Mouse (Mus musculus) hindbrain, embryonic 16.5 days (tissue): Measurements from ENCODE around the gene Tex12. TPM values are rescaled to one million over a fixed set of nuclear protein-coding genes. Genes with fewer than 3 reads are reported as not detected.

Experiments
- ATAC-seq: fragments of 200-750 bp; cut with Nextera tagmentation; 2 replicates; pipeline ENCODE4 v1.8.0; 2017; ENCODE audit warnings: moderate TSS enrichment, moderate library complexity
- H3K27ac ChIP-seq: fragments of 300-500 bp; sonication (generic); 2 replicates; pipeline ENCODE4 v1.5.1; 2014; ENCODE audit warnings: low read depth, mild to moderate bottlenecking, control low read depth, low read length, moderate library complexity
- H3K27me3 ChIP-seq: fragments of 300-500 bp; sonication (generic); replicated peaks from 2 replicates; pipeline ENCODE4 v1.6.1; 2014; ENCODE audit warnings: low read length; ENCODE audit not compliant: control insufficient read depth, insufficient read depth
- H3K36me3 ChIP-seq: fragments of 300-500 bp; sonication (generic); 2 replicates; pipeline ENCODE4 v1.6.1; 2014; ENCODE audit warnings: mild to moderate bottlenecking, low read length, moderate library complexity, mixed read lengths; ENCODE audit not compliant: control insufficient read depth, insufficient read depth
- H3K4me1 ChIP-seq: fragments of 300-500 bp; sonication (generic); 2 replicates; pipeline ENCODE4 v1.6.1; 2014; ENCODE audit warnings: low read depth, low read length; ENCODE audit not compliant: control insufficient read depth, insufficient read depth
- H3K4me2 ChIP-seq: fragments of 300-500 bp; sonication (generic); 2 replicates; pipeline ENCODE4 v1.6.1; 2014; ENCODE audit warnings: mild to moderate bottlenecking, low read length, control low read depth, moderate library complexity
- H3K4me3 ChIP-seq: fragments of 300-500 bp; sonication (generic); 2 replicates; pipeline ENCODE4 v1.5.1; 2014; ENCODE audit warnings: mild to moderate bottlenecking, low read length, control low read depth, moderate library complexity
- H3K9ac ChIP-seq: fragments of 300-500 bp; sonication (generic); 2 replicates; pipeline ENCODE4 v1.6.1; 2014; ENCODE audit warnings: low read depth, mild to moderate bottlenecking, control low read depth, low read length, moderate library complexity
- H3K9me3 ChIP-seq: fragments of 300-500 bp; sonication (generic); 2 replicates; pipeline ENCODE4 v1.6.1; 2014; ENCODE audit warnings: mild to moderate bottlenecking, low read length, moderate library complexity; ENCODE audit not compliant: control insufficient read depth
- whole genome bisulfite sequencing: fragments of 180-500 bp; shearing (Covaris S2); extraction: QIAGEN DNeasy Blood & Tissue Kit; methylation state at CpG from one replicate; pipeline ENCODE4 v1.1.7; 2014; 5-methylcytosine and 5-hydroxymethylcytosine counted together
- polyA plus RNA-seq: library from polyadenylated mRNA; unstranded; fragments of >200 nt; fragmentation: Nextera tagmentation; extraction: Ambion mirVana; gene quantifications from 2 replicates; pipeline ENCODE4 v1.2.1, GENCODE M21; 2015

Gene Tex12
- polyA plus RNA-seq, 1 experiment from 2014 or later = 0.36 TPM

DNA sequence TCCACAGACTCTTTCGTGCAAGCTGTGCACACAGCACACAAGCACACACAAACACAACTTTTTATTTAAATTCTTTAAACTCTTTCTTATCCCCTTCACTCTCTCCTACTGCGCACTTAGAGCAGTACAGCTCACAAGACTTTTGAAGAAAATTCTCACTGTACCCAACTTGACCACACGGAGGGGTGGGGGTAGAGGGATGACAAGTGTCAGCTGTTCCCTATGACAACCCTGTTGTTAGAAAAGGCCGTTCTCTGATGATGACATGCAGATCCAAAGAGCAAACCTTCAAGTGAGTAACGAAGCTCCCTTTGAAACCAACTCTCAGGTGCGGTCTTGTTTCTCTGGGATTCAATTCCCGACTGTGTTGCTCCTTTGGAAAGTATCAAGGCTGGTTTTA lies 33.3 kb downstream of the Tex12 start:
- WGBS = 45% methylated on average over 7 of the region's 7 CpGs
- Histone ChIP-seq H3K27ac (no peak overlapping the region), H3K27me3 (no peaks in the 10 kb centered on the region), H3K9ac (peak overlapping the region; percentile 79), H3K9me3 (no peaks in the 10 kb centered on the region), H3K4me2 (peak overlapping the region; percentile 66), H3K4me1 (peaks cover 10% of the 10 kb centered on the region), H3K36me3 (no peaks in the 10 kb centered on the region), H3K4me3 (peak overlapping the region; percentile 74)
- peak; percentile 16; the same call in 1 of the 2 replicates for ATAC-seq

DNA sequence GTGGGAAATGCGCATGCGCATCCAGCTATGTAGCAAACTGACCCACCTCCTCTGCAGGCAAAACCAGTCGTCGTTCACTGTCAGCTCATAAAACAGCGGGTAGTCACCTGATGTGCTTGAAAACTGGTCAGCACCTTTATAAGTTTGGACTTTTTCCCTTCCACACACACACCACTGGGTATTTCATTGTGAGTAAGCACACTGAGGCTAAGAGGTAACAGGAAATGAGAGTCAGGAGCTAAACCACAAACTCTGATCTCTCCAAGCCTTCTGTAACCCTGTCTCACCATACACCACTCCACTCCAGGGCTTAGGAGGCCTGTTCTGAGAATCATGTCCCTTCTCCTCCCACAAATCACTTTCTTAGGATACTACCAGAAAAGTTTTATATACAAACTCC lies 35.5 kb downstream of the Tex12 start:
- Histone ChIP-seq H3K27ac (no peak overlapping the region), H3K27me3 (no peaks in the 10 kb centered on the region), H3K9ac (no peak overlapping the region), H3K4me3 (no peak overlapping the region), H3K4me2 (no peak overlapping the region), H3K9me3 (no peaks in the 10 kb centered on the region), H3K4me1 (peaks cover 8% of the 10 kb centered on the region), H3K36me3 (0 out of 2 replicates have a peak, but pooled peaks cover 3% of the 10 kb centered on the region)
- WGBS = 80% methylated on average over 5 of the region's 5 CpGs
- ATAC-seq = no peak

DNA sequence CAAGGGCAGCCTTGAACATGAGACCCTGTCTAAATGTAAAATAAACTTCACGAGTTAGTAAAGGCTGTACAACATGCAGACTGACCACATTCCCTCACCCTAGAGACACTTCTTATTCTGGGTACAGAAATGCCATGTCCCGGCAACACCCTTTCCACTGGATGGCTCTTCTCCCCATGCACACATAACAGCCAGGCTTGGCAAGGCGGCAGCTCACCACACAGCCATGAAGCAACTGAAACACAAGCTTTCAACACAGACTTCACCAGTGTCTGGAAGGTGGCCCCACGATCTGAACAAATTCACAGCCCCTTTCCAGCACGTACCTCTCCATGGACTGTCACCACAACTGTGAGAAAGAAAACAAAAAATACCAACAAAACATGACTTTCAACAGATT lies 36.2 kb downstream of the Tex12 start:
- no peaks in the 10 kb centered on the region for H3K9me3 ChIP-seq
- H3K4me2 ChIP-seq = no peak overlapping the region
- no peak overlapping the region for H3K4me3 ChIP-seq
- no peak overlapping the region for H3K27ac ChIP-seq
- no peak overlapping the region for H3K9ac ChIP-seq
- no peak for ATAC-seq
- H3K36me3 ChIP-seq = 0 out of 2 replicates have a peak, but pooled peaks cover 3% of the 10 kb centered on the region
- WGBS = 93% methylated on average over 5 of the region's 5 CpGs
- no peaks in the 10 kb centered on the region for H3K27me3 ChIP-seq
- peaks cover 8% of the 10 kb centered on the region for H3K4me1 ChIP-seq

DNA sequence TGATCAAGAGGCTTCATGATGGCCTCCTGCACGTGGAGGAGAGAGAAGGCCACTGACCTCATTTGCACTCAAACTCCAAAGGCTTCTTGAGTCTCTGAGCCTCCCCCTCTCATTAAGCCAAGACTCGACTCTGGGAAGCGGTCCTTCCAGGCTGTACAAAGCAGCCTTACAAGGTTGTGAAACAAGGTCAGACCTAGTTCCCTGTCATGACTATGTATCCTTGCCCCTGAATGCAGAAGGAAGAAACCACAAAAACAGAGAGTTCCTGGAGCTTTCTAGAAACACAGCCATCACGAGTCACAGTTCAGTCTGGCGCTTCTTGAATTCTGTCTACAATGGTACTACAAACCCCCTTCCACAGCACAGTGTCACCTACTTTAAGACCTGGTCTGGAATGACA lies 38.6 kb downstream of the Tex12 start:
- Histone ChIP-seq H3K9ac (no peak overlapping the region), H3K36me3 (0 out of 2 replicates have a peak, but pooled peaks cover 3% of the 10 kb centered on the region), H3K4me3 (no peak overlapping the region), H3K27ac (no peak overlapping the region), H3K9me3 (no peaks in the 10 kb centered on the region), H3K4me2 (no peak overlapping the region), H3K4me1 (peaks cover 3% of the 10 kb centered on the region), H3K27me3 (no peaks in the 10 kb centered on the region)
- ATAC-seq = no peak
- 83% methylated on average over 5 of the region's 5 CpGs for WGBS

DNA sequence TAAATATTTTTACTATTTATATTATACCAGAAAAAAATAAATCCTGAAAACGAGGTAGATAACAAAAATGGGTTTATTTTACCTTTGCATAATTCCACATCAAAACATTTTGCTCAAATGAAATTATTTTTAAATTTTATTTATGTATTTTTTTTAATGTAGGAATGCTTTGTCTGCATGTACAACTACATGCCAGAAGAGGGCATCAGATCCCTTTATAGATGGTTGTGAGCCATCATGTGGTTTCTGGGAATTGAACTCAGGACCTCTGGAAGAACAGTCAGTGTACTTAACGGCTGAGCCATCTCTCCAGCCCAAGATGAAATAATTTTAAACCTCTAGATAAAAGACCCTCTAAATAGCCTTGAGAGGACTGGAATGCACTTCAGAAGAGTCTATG lies 39.6 kb downstream of the Tex12 start:
- Histone ChIP-seq H3K36me3 (0 out of 2 replicates have a peak, but pooled peaks cover 3% of the 10 kb centered on the region), H3K27ac (no peak overlapping the region), H3K4me2 (no peak overlapping the region), H3K9me3 (no peaks in the 10 kb centered on the region), H3K4me1 (no peaks in the 10 kb centered on the region), H3K9ac (no peak overlapping the region), H3K4me3 (no peak overlapping the region), H3K27me3 (no peaks in the 10 kb centered on the region)
- ATAC-seq = no peak
- WGBS = 59% methylated on average over 2 of the region's 2 CpGs

DNA sequence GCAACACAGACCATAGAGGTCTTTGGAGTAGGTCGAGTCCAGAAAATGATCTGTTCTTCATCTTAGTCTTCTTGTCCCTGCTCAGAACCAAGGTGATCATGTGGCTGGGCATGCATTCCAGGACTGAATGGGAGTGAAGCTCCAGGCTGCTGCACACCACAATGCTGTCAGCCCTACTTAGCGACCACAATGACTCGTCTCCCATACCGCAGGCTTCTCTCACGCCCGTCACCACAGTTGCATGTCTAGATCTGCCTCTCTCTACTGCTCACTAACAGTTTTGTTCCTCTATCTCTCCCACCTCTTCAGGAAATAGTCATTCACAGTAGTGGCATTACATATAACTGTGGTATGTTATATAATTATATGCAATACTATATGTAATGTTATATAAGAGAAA lies 40.4 kb downstream of the Tex12 start:
- 0 out of 2 replicates have a peak, but pooled peaks cover 3% of the 10 kb centered on the region for H3K36me3 ChIP-seq
- no peak overlapping the region for H3K4me2 ChIP-seq
- H3K9ac ChIP-seq = no peak overlapping the region
- WGBS = 92% methylated on average over 6 of the region's 6 CpGs
- no peak for ATAC-seq
- H3K27me3 ChIP-seq = no peaks in the 10 kb centered on the region
- H3K4me1 ChIP-seq = no peaks in the 10 kb centered on the region
- no peaks in the 10 kb centered on the region for H3K9me3 ChIP-seq
- no peak overlapping the region for H3K27ac ChIP-seq
- no peak overlapping the region for H3K4me3 ChIP-seq

DNA sequence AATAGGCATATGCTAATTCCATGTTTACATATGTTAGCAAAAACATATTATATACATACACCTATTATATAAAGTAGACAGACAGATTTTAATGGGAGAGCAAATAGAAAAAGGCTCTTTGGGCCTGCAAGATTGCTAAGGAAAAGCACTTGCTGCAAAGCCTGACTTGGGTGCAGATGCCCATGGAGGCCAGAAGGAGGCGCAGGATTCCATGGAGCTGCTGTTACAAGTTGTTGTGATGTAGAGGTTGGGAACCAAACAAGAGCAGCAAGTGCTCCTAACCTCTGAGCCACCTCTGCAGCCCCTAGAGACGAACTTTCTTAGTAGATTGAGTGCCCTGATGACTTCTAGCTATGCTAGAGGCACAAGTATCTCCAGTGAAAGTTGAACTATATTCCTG lies 42.3 kb downstream of the Tex12 start:
- no peak for ATAC-seq

DNA sequence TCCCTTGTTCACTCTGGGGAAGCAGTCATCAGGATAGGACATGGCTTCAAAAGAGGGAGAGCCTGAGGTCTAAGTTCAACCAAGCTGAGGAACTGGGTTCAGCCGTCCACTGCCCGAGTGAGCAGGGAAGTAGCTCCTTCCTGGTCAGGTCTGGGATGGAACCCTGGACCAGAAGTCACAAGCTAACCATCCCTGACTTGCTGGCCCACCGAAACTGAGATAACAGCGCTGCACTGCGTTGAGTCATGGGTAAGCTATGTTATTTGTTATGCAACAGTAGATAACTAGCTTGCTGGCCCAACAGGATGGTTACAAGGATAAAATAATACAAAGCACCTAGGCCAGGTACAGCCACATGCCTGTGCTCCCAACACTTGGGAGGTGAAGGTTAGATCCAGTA lies 45.7 kb downstream of the Tex12 start:
- H3K4me2 ChIP-seq = no peak overlapping the region
- H3K4me3 ChIP-seq = no peak overlapping the region
- no peaks in the 10 kb centered on the region for H3K27me3 ChIP-seq
- no peak overlapping the region for H3K9ac ChIP-seq
- H3K4me1 ChIP-seq = no peaks in the 10 kb centered on the region
- ATAC-seq = no peak
- WGBS = 89% methylated on average over 5 of the region's 5 CpGs
- H3K9me3 ChIP-seq = no peaks in the 10 kb centered on the region
- no peak overlapping the region for H3K27ac ChIP-seq
- no peaks in the 10 kb centered on the region for H3K36me3 ChIP-seq

More for the DNA sequence above, 42.3 kb downstream of the Tex12 start:
- Histone ChIP-seq H3K27me3 (no peaks in the 10 kb centered on the region), H3K9ac (no peak overlapping the region), H3K9me3 (no peaks in the 10 kb centered on the region), H3K4me1 (no peaks in the 10 kb centered on the region), H3K4me3 (no peak overlapping the region), H3K36me3 (0 out of 2 replicates have a peak, but pooled peaks cover 3% of the 10 kb centered on the region), H3K4me2 (no peak overlapping the region), H3K27ac (no peak overlapping the region)
- WGBS = 10% methylated on average over 2 of the region's 2 CpGs

DNA sequence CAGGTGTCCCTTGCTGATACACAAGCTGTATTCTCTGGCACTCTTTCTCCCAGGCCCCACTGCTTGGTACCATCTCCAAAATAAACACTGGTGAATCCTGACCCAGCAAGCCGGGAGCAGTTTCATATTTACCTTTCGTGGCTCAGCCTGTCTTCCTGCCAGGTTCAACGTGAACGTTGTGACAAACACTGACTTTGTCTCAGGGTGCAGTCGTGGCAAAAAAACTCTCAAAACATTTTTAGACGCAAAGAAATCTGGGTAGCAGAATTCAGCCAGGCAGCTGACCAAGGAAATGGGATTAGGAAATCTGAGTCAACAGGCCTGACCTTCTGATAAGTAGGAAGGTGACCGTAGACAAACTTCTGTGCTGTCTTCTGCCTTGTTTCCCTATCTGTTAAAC lies 53.6 kb downstream of the Tex12 start:
- Histone ChIP-seq H3K9ac (no peak overlapping the region), H3K4me1 (no peaks in the 10 kb centered on the region), H3K9me3 (no peaks in the 10 kb centered on the region), H3K36me3 (no peaks in the 10 kb centered on the region), H3K4me2 (no peak overlapping the region), H3K27ac (no peak overlapping the region), H3K27me3 (no peaks in the 10 kb centered on the region), H3K4me3 (no peak overlapping the region)
- ATAC-seq = no peak
- 85% methylated on average over 7 of the region's 7 CpGs for WGBS
